ENCODE assay signal across 8 mouse cellular contexts in the genomic region with DNA sequence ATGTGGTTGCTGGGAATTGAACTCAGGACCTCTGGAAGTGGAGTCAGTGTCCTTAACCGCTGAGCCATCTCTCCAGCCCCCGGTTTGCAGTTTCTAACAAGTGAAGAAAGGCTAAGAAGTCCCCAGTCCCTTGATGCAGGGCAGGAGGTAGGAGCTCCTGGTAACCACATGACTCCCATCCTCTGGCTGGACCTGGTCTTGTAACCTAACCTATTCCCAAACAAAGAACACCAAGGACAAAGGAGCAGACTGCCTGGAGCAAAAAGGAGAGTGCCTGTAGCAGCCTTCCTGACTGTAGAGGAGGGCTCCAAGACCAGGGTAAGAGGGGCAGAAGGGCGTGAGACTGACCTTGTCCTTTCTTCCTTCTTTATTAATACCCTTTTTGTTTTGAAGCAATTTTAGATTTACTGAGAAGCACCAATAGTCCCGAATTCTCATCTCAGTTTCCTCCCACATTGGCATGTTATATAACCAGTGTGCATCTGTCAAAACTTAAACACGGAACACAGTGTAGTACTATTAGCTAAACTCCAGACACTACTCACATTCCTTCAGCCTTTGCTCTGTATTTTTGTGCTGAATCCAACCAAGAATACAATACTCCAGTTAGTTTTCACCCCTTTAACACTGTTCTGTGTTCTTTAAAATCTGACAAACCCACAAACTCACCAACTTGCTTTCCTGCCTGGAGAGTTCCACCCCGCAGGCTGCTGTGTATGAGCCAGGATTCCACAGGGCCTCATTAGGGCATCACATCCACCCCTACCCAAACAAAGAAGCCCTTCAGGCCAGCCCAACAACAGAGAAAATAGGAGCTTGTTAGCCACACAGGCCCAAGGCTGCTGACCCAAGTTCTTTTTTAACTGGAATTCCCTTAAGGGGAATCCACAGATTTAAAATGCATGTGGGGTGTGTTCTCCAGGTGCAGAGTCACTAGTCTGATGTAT. TPM values are rescaled to one million over a fixed set of nuclear protein-coding genes. Genes with fewer than 3 reads are reported as not detected.
DNase-seq lines count a peak whose midpoint lies in the region; ATAC-seq and TF ChIP-seq lines count a peak whose summit lies in the region.

No protein-coding gene starts in this region.

- no peak overlapping the region for H3K4me2 ChIP-seq in lung, embryonic 16.5 days (ENCODE audit: low read depth, low read length)
- 0 out of 2 replicates have a peak overlapping the region, but pooled peaks have one; percentile 21 for H3K4me2 ChIP-seq in forebrain, embryonic 11.5 days (ENCODE audit: low read depth, low read length, severe bottlenecking)
- H3K4me2 ChIP-seq in limb, embryonic 14.5 days (replicated peaks; ENCODE audit: low read depth, low read length, severe bottlenecking), result no peak overlapping the region
- no peak overlapping the region for H3K4me2 ChIP-seq in stomach, embryonic 15.5 days

- DNase-seq in lung, postnatal 4 days, result no peak
- DNase-seq in forebrain, embryonic 11.5 days (ENCODE audit: low spot score), result peak; percentile 73
- DNase-seq in limb, embryonic 14.5 days (ENCODE audit: low spot score), result peak; percentile 37
- no peak for DNase-seq in gastrocnemius, adult 8-10 months (ENCODE audit: low spot score in 2 of 2)
- DNase-seq in cerebellum, postnatal 25 days, result no peak
- DNase-seq in adrenal gland, adult 18-20 months (ENCODE audit: low spot score in 2 of 2), result no peak

- no peak for ATAC-seq in lung, embryonic 16.5 days (ENCODE audit: low read depth)
- peak; percentile 85 for ATAC-seq in forebrain, embryonic 11.5 days (replicated peaks; ENCODE audit: low FRiP score)
- ATAC-seq in limb, embryonic 14.5 days (ENCODE audit: low FRiP score, low read depth), result peak; percentile 54
- no peak for ATAC-seq in stomach, embryonic 15.5 days (ENCODE audit: insufficient read depth, low FRiP score, low read depth)

- H3K4me3 ChIP-seq in lung, embryonic 16.5 days (ENCODE audit: low read length), result no peak overlapping the region
- H3K4me3 ChIP-seq in forebrain, embryonic 11.5 days (ENCODE audit: low read depth, low read length), result no peak overlapping the region
- H3K4me3 ChIP-seq in limb, embryonic 14.5 days (replicated peaks; ENCODE audit: low read length), result no peak overlapping the region
- no peak overlapping the region for H3K4me3 ChIP-seq in stomach, embryonic 15.5 days (replicated peaks)

- no peaks in the 10 kb centered on the region for H3K9me3 ChIP-seq in lung, embryonic 16.5 days (ENCODE audit: control insufficient read depth, low read length)
- H3K9me3 ChIP-seq in forebrain, embryonic 11.5 days (ENCODE audit: control insufficient read depth, low read length), result no peaks in the 10 kb centered on the region
- no peaks in the 10 kb centered on the region for H3K9me3 ChIP-seq in limb, embryonic 14.5 days (ENCODE audit: control insufficient read depth, low read length)
- H3K9me3 ChIP-seq in stomach, embryonic 15.5 days, result no peaks in the 10 kb centered on the region

- peak overlapping the region; percentile 26; the same call in 1 of the 2 replicates for H3K27ac ChIP-seq in lung, embryonic 16.5 days (ENCODE audit: low read length)
- H3K27ac ChIP-seq in forebrain, embryonic 11.5 days (ENCODE audit: low read depth, low read length), result peak overlapping the region; percentile 89
- peak overlapping the region; percentile 86 for H3K27ac ChIP-seq in limb, embryonic 14.5 days (replicated peaks; ENCODE audit: low read depth, low read length)
- H3K27ac ChIP-seq in stomach, embryonic 15.5 days, result peak overlapping the region; percentile 46; the same call in 1 of the 2 replicates

- TF ChIP-seq POLR2A in limb, embryonic 14.5 days (IDR thresholded peaks at IDR 0.05; ENCODE audit: borderline replicate concordance, extremely low read depth, insufficient read depth, insufficient read length), result no peak

- no peaks in the 10 kb centered on the region for H3K27me3 ChIP-seq in lung, embryonic 16.5 days (ENCODE audit: control insufficient read depth, insufficient read depth, low read depth, low read length)
- H3K27me3 ChIP-seq in forebrain, embryonic 11.5 days (ENCODE audit: control insufficient read depth, insufficient read depth, low read length), result no peaks in the 10 kb centered on the region
- no peaks in the 10 kb centered on the region for H3K27me3 ChIP-seq in limb, embryonic 14.5 days (ENCODE audit: control insufficient read depth, insufficient read depth, low read length)
- no peaks in the 10 kb centered on the region for H3K27me3 ChIP-seq in stomach, embryonic 15.5 days (replicated peaks)

- WGBS in lung, embryonic 16.5 days, result 75% methylated on average over 6 of the region's 6 CpGs
- 33% methylated on average over 6 of the region's 6 CpGs for WGBS in forebrain, embryonic 11.5 days
- WGBS in limb, embryonic 14.5 days, result 55% methylated on average over 6 of the region's 6 CpGs
- WGBS in stomach, embryonic 15.5 days, result 65% methylated on average over 6 of the region's 6 CpGs

- no peaks in the 10 kb centered on the region for H3K36me3 ChIP-seq in lung, embryonic 16.5 days (ENCODE audit: control insufficient read depth, insufficient read depth, low read length)
- H3K36me3 ChIP-seq in forebrain, embryonic 11.5 days (ENCODE audit: control insufficient read depth, insufficient read depth, low read length), result no peaks in the 10 kb centered on the region
- no peaks in the 10 kb centered on the region; the same call in 1 of the 2 replicates for H3K36me3 ChIP-seq in limb, embryonic 14.5 days (ENCODE audit: control insufficient read depth, insufficient read depth, low read length)
- H3K36me3 ChIP-seq in stomach, embryonic 15.5 days, result no peaks in the 10 kb centered on the region

- no peak overlapping the region for H3K9ac ChIP-seq in lung, embryonic 16.5 days (ENCODE audit: low read length)
- H3K9ac ChIP-seq in forebrain, embryonic 11.5 days (ENCODE audit: low read length), result peak overlapping the region; percentile 5; the same call in 1 of the 2 replicates
- H3K9ac ChIP-seq in limb, embryonic 14.5 days (ENCODE audit: low read depth, low read length, severe bottlenecking), result no peak overlapping the region
- no peak overlapping the region for H3K9ac ChIP-seq in stomach, embryonic 15.5 days

- H3K4me1 ChIP-seq in lung, embryonic 16.5 days (replicated peaks; ENCODE audit: control insufficient read depth, insufficient read depth, low read length), result peaks cover 37% of the 10 kb centered on the region
- H3K4me1 ChIP-seq in forebrain, embryonic 11.5 days (replicated peaks; ENCODE audit: control insufficient read depth, insufficient read depth, low read length), result peaks cover 41% of the 10 kb centered on the region
- H3K4me1 ChIP-seq in limb, embryonic 14.5 days (ENCODE audit: control insufficient read depth, insufficient read depth, low read length), result peaks cover 41% of the 10 kb centered on the region
- H3K4me1 ChIP-seq in stomach, embryonic 15.5 days, result peaks cover 34% of the 10 kb centered on the region

RNA-seq across cellular contexts. Expression of gene Tom1l2, which starts 58.7 kb away (rescaled TPM):
- polyA plus RNA-seq in lung, embryonic 16.5 days (2015; fragmentation: Nextera tagmentation; extraction: Ambion mirVana), result 29.6 and 33.4 TPM in 2 replicates
- polyA plus RNA-seq in forebrain, embryonic 11.5 days (2014; fragmentation: Nextera tagmentation; extraction: Ambion mirVana), result 18.0 and 19.5 TPM in 2 replicates
- polyA plus RNA-seq in limb, embryonic 14.5 days (2012; rRNA removed), result 36.0 and 49.8 TPM in 2 replicates
- polyA plus RNA-seq in limb, embryonic 14.5 days (2014; fragmentation: Nextera tagmentation; extraction: Ambion mirVana), result 21.5 and 22.4 TPM in 2 replicates
- 24.1 and 24.6 TPM in 2 replicates for polyA plus RNA-seq in stomach, embryonic 15.5 days (2015; fragmentation: Nextera tagmentation; extraction: Ambion mirVana)
- total RNA-seq in gastrocnemius, adult 8-10 months (2022), result 10 to 100 TPM; 61.0 to 68.8 (median 65.7) TPM
- 10 to 100 TPM; 63.0 to 80.7 TPM for total RNA-seq in adrenal gland, adult 18-20 months (2021)

RNA-seq across cellular contexts. Expression of gene Drc3, which starts 59.2 kb away (rescaled TPM):
- 11.2 and 11.3 TPM in 2 replicates for polyA plus RNA-seq in lung, embryonic 16.5 days (2015; fragmentation: Nextera tagmentation; extraction: Ambion mirVana)
- 1.6 and 2.1 TPM in 2 replicates for polyA plus RNA-seq in forebrain, embryonic 11.5 days (2014; fragmentation: Nextera tagmentation; extraction: Ambion mirVana)
- polyA plus RNA-seq in limb, embryonic 14.5 days (2012; rRNA removed), result 1.9 and 2.5 TPM in 2 replicates
- polyA plus RNA-seq in limb, embryonic 14.5 days (2014; fragmentation: Nextera tagmentation; extraction: Ambion mirVana), result 1.3 and 2.9 TPM in 2 replicates
- 1.2 and 1.6 TPM in 2 replicates for polyA plus RNA-seq in stomach, embryonic 15.5 days (2015; fragmentation: Nextera tagmentation; extraction: Ambion mirVana)
- total RNA-seq in gastrocnemius, adult 8-10 months (2022), result 1 to 10 TPM; 1.1 to 1.4 (median 1.1) TPM
- total RNA-seq in adrenal gland, adult 18-20 months (2021), result 1 to 10 TPM in 1 of 2 experiments, under 1 TPM in 1; 0.73 to 1.6 TPM

Comparison
In these comparisons a context has a peak if more than half of its experiments do, and no peak if none do; other contexts are left out.
1. ATAC-seq: peak in forebrain, embryonic 11.5 days (single experiment) and limb, embryonic 14.5 days (single experiment); none in lung, embryonic 16.5 days (single experiment) and stomach, embryonic 15.5 days (single experiment).
2. H3K27ac ChIP-seq: peak in every context shown above with its lines; median percentile 89 in forebrain, embryonic 11.5 days; 86 in limb, embryonic 14.5 days; 46 in stomach, embryonic 15.5 days; 26 in lung, embryonic 16.5 days.
3. DNase-seq: peak in forebrain, embryonic 11.5 days (single experiment) and limb, embryonic 14.5 days (single experiment); none in lung, postnatal 4 days (0 of 2), gastrocnemius, adult 8-10 months (0 of 2), cerebellum, postnatal 25 days (0 of 2) and adrenal gland, adult 18-20 months (0 of 2).